Mouse (Mus musculus): ENCODE results near the gene Trio.

DNA sequence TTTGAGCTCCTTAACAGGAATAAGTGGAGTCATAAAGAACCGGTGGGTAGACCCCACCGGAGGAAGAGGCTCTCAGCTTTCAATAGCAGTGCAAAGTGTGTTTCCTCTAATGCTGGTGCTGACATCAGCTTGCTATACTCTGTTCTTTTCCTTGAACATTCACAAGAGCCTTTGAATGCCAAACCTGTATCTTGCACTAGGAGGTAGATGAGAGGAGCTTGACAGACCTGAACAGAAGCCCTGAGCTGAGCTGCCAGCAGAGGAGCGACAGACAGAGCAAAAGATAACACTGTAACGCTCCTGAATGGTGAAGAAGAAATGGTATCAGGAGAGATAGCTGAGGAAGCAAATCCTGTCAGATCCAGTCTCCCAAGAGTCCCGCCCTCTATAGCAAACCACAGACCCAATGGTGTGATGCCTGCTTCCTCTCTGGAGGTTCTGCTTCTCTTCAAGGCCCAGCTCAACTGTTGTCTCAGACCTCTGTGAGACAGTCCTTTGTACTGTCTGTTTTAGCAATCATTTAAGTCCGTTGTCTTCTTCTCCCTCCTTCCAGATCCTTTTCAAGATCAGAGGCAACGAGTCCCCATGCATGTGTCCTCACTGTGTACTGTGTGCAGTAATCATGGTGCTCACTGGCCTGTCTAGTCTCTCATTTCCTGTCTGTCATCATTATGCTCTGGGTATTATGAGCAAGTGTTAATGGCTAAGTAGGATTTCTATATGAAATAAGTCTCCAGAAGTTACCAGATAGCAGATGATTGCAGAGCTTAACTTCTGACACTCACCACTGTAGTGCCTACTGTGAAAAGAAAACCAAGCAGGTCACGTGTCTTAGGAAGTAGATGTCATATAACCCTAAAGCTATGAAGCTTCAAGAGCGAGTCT lies 300.6 kb downstream of the Trio start:
- no peak for TF ChIP-seq CTCF (IDR thresholded peaks at IDR 0.05; ENCODE audit: low read depth)
- no peak for TF ChIP-seq EP300 (optimal IDR thresholded peaks at IDR 0.05)

Measured in stomach, postnatal 0 days (tissue).